Mouse (Mus musculus): ENCODE measurements around the gene Gas7. TPM values are rescaled to one million over a fixed set of nuclear protein-coding genes. Genes with fewer than 3 reads are reported as not detected.

The Gas7 gene
- polyA plus RNA-seq, 1 experiment = 3.6 TPM

DNA sequence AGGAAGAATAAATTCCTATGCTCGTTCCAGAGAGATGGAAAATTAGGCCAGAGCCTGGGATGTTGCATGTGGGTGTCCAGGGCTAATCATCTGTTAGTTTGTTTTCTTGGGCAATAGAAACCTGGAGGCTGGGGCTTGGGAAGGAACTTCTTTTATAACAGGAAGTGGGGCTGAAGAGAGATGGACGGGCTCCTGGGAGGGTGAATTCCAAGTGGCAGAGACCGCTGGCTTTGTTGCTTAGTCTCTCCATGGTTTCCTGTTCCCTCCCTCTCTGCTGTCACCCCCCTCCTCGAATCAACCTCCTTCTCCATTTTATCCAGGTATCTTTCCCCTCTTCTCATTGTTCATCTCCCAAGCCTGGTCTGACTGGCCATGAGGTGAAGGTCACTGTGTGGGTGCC is 181.0 kb downstream of the Gas7 start:
- no peaks in the 10 kb centered on the region for H3K4me1 ChIP-seq (ENCODE audit: control insufficient read depth, insufficient read depth, low read length)
- TF ChIP-seq CTCF (conservative IDR thresholded peaks at IDR 0.05; ENCODE audit: insufficient read depth, insufficient read length, low read depth, low read length) (no peak), POLR2A (IDR thresholded peaks at IDR 0.05; ENCODE audit: low read depth, low read length) (no peak)
- WGBS = 62% methylated on average over 4 of the region's 4 CpGs
- no peaks in the 10 kb centered on the region for H3K36me3 ChIP-seq (ENCODE audit: control insufficient read depth, insufficient read depth, low read length)
- no peak overlapping the region for H3K27ac ChIP-seq (ENCODE audit: insufficient read depth, low read depth, low read length)
- H3K4me3 ChIP-seq (ENCODE audit: insufficient read depth, low read depth, low read length) = no peak overlapping the region
- DNase-seq = no peak
- H3K27me3 ChIP-seq (replicated peaks; ENCODE audit: control insufficient read depth, insufficient read depth, low read length) = no peaks in the 10 kb centered on the region

DNA sequence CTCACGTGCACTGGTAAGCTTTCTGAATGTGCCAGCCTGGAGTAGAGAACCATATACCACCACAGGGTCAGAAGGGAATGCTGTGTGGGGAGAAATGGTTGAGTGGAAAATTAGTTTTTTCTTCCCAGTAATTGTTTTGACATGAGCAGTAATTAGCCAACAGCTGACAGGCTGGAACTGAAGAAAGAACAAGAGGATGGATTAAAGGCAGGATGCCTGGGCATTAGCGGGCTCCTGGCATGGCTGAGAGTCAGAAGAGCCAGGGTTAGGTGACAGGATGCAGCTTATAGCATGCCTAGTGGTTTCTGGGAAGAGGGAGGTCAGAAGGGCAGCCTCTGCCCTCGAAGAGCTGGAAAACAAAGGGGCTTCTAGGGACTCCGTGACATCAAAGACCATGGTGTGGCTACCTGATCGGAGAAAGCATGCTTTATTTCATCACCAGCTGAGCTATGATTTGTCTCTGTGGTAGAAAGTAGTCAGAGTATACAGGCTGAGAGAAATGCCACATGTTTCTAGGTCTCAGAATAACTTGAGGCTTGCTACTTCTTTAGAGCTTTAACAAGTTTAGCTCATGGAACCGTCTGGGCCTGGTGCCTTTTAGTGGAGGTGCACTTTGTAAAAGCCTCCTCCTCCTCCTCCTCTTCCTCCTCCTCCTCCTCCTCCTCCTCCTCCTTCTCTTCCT is 181.8 kb downstream of the Gas7 start:
- WGBS = 61% methylated on average over 6 of the region's 6 CpGs
- no peak overlapping the region for H3K27ac ChIP-seq (ENCODE audit: insufficient read depth, low read depth, low read length)
- TF ChIP-seq POLR2A (IDR thresholded peaks at IDR 0.05; ENCODE audit: low read depth, low read length) = no peak
- no peak for TF ChIP-seq CTCF (conservative IDR thresholded peaks at IDR 0.05; ENCODE audit: insufficient read depth, insufficient read length, low read depth, low read length)
- H3K36me3 ChIP-seq (ENCODE audit: control insufficient read depth, insufficient read depth, low read length) = no peaks in the 10 kb centered on the region
- no peak overlapping the region for H3K4me3 ChIP-seq (ENCODE audit: insufficient read depth, low read depth, low read length)
- no peaks in the 10 kb centered on the region for H3K27me3 ChIP-seq (replicated peaks; ENCODE audit: control insufficient read depth, insufficient read depth, low read length)
- no peaks in the 10 kb centered on the region for H3K4me1 ChIP-seq (ENCODE audit: control insufficient read depth, insufficient read depth, low read length)
- DNase-seq = no peak

- no peak for DNase-seq
- no peak overlapping the region for H3K27ac ChIP-seq (ENCODE audit: insufficient read depth, low read depth, low read length)
- H3K4me1 ChIP-seq (ENCODE audit: control insufficient read depth, insufficient read depth, low read length) = no peaks in the 10 kb centered on the region
- H3K36me3 ChIP-seq (ENCODE audit: control insufficient read depth, insufficient read depth, low read length) = no peaks in the 10 kb centered on the region
- WGBS = 82% methylated on average over 3 of the region's 3 CpGs
- H3K4me3 ChIP-seq (ENCODE audit: insufficient read depth, low read depth, low read length) = no peak overlapping the region
- TF ChIP-seq POLR2A (IDR thresholded peaks at IDR 0.05; ENCODE audit: low read depth, low read length) = no peak
- no peak for TF ChIP-seq CTCF (conservative IDR thresholded peaks at IDR 0.05; ENCODE audit: insufficient read depth, insufficient read length, low read depth, low read length)
- no peaks in the 10 kb centered on the region for H3K27me3 ChIP-seq (replicated peaks; ENCODE audit: control insufficient read depth, insufficient read depth, low read length)
Observed at GRCm38 (mm10) chr11:67638401-67638800, 183.2 kb downstream of the Gas7 start.

DNA sequence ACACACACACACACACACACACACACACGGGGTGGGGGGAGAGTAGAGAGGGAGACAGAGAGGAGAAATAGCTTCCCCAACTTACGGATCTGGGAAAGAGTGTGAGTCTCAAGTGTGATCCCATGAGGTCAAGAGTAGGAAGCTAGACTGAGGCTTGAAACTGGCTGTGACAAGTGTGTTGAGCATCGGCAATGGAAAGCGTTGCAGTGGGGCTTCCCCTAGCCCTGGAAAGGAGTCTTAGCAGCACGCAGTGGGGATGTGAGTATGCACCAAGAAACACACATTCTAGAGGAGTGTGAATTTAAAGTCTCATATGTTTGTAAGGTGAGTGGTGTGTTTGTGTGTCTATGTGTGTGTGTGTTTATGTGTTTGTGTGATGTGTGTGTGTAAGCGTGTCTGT is 185.1 kb downstream of the Gas7 start:
- no peaks in the 10 kb centered on the region for H3K36me3 ChIP-seq (ENCODE audit: control insufficient read depth, insufficient read depth, low read length)
- no peak overlapping the region for H3K4me3 ChIP-seq (ENCODE audit: insufficient read depth, low read depth, low read length)
- 91% methylated on average over 6 of the region's 6 CpGs for WGBS
- no peak overlapping the region for H3K27ac ChIP-seq (ENCODE audit: insufficient read depth, low read depth, low read length)
- TF ChIP-seq CTCF (conservative IDR thresholded peaks at IDR 0.05; ENCODE audit: insufficient read depth, insufficient read length, low read depth, low read length) = no peak
- DNase-seq = no peak
- no peaks in the 10 kb centered on the region for H3K4me1 ChIP-seq (ENCODE audit: control insufficient read depth, insufficient read depth, low read length)
- no peaks in the 10 kb centered on the region for H3K27me3 ChIP-seq (replicated peaks; ENCODE audit: control insufficient read depth, insufficient read depth, low read length)

DNA sequence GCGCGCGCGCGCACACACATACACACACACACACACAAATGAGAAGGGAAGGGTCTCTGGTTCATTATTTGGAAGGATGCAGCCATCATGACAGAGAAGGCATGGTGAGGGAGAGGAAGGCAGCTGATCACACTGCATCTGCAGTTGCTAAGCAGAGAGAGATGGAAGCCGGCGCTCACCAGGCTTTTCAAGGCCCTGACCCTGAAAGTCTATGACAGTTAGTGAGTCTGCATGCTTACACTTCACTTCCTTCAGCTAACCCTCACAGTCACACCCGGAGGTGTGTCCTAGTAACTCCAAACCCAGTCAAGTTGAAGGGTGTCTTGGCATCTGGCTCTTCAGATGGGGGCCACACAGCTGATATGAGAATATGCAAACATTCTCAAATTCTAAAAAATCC is 187.2 kb downstream of the Gas7 start:
- Histone ChIP-seq H3K36me3 (ENCODE audit: control insufficient read depth, insufficient read depth, low read length) (no peaks in the 10 kb centered on the region), H3K27me3 (replicated peaks; ENCODE audit: control insufficient read depth, insufficient read depth, low read length) (no peaks in the 10 kb centered on the region), H3K4me1 (ENCODE audit: control insufficient read depth, insufficient read depth, low read length) (no peaks in the 10 kb centered on the region)

DNA sequence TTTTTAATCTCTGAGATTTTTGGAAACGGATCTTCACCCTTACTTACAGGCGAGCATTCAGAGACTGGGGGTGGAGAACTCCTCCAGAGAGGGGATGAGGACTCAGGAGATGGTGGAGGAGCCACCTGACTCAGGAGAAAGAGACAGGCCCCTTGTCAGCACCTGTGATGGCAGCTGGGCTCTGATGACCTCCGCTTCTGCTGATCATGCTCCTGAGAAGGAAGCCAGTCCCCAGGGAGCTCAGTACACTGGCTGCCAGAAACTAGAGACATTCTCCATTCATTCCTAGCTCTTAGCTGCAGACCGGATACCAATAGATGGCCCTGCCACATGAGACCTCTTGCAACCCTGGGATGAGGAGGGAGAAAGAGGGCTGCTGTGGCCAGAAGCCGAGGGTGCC is 187.6 kb downstream of the Gas7 start:
- Histone ChIP-seq H3K36me3 (ENCODE audit: control insufficient read depth, insufficient read depth, low read length) (no peaks in the 10 kb centered on the region), H3K27ac (ENCODE audit: insufficient read depth, low read depth, low read length) (no peak overlapping the region), H3K4me1 (ENCODE audit: control insufficient read depth, insufficient read depth, low read length) (no peaks in the 10 kb centered on the region), H3K27me3 (replicated peaks; ENCODE audit: control insufficient read depth, insufficient read depth, low read length) (no peaks in the 10 kb centered on the region), H3K4me3 (ENCODE audit: insufficient read depth, low read depth, low read length) (no peak overlapping the region)
- peak; percentile 8 for DNase-seq
- WGBS = 78% methylated on average over 5 of the region's 5 CpGs
- TF ChIP-seq CTCF (conservative IDR thresholded peaks at IDR 0.05; ENCODE audit: insufficient read depth, insufficient read length, low read depth, low read length) (no peak), POLR2A (IDR thresholded peaks at IDR 0.05; ENCODE audit: low read depth, low read length) (no peak)

More for the DNA sequence above, 187.2 kb downstream of the Gas7 start:
- no peak overlapping the region for H3K27ac ChIP-seq (ENCODE audit: insufficient read depth, low read depth, low read length)
- 91% methylated on average over 8 of the region's 8 CpGs for WGBS
- H3K4me3 ChIP-seq (ENCODE audit: insufficient read depth, low read depth, low read length) = no peak overlapping the region
- TF ChIP-seq CTCF (conservative IDR thresholded peaks at IDR 0.05; ENCODE audit: insufficient read depth, insufficient read length, low read depth, low read length) (no peak), POLR2A (IDR thresholded peaks at IDR 0.05; ENCODE audit: low read depth, low read length) (no peak)
- no peak for DNase-seq

GRCm38 (mm10) chr11:67643465-67643864 is 188.2 kb downstream of the Gas7 start:
- H3K4me1 ChIP-seq (ENCODE audit: control insufficient read depth, insufficient read depth, low read length) = no peaks in the 10 kb centered on the region
- TF ChIP-seq POLR2A (IDR thresholded peaks at IDR 0.05; ENCODE audit: low read depth, low read length) = no peak
- no peak for TF ChIP-seq CTCF (conservative IDR thresholded peaks at IDR 0.05; ENCODE audit: insufficient read depth, insufficient read length, low read depth, low read length)
- H3K36me3 ChIP-seq (ENCODE audit: control insufficient read depth, insufficient read depth, low read length) = no peaks in the 10 kb centered on the region
- H3K27ac ChIP-seq (ENCODE audit: insufficient read depth, low read depth, low read length) = no peak overlapping the region
- DNase-seq = no peak
- no peak overlapping the region for H3K4me3 ChIP-seq (ENCODE audit: insufficient read depth, low read depth, low read length)
- no peaks in the 10 kb centered on the region for H3K27me3 ChIP-seq (replicated peaks; ENCODE audit: control insufficient read depth, insufficient read depth, low read length)
- 80% methylated on average over 3 of the region's 3 CpGs for WGBS
